Mouse (Mus musculus) neutrophil, adult 59 days (primary cell): ENCODE results near the gene Olfr1505. TPM values are rescaled to one million over a fixed set of nuclear protein-coding genes. Genes with fewer than 3 reads are reported as not detected.

ENCODE experiments used
- total RNA-seq, 2 experiments: library from RNA; stranded (reverse); gene quantifications; 1 replicate in 1 of 2; 2 replicates in 1 of 2; pipeline ENCODE4 v1.2.4; 2023

Olfr1505 gene
- total RNA-seq: not detected

DNA sequence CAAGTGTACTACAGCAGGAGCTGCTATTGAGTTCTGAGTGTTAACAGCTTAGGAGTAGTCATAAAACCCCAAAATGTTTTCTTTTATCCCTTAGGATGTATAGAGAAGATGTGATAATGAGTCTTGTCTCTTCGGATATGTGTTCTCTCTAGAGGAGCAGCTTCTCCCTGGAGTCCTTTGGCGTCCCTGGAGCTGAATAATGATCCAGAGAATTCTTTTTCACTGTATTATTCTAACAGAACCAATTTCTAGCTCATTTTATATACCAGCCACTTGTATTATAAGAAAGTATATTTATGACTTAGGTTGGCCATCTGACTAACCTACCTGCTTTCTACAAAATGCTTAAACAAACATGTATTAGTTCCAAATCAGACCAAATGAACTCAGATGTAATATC lies at the start of gene Olfr1505:
Gene Olfr1505, plus strand, starts transcription at position 301 of the 400 bp plus-strand sequence.

DNA sequence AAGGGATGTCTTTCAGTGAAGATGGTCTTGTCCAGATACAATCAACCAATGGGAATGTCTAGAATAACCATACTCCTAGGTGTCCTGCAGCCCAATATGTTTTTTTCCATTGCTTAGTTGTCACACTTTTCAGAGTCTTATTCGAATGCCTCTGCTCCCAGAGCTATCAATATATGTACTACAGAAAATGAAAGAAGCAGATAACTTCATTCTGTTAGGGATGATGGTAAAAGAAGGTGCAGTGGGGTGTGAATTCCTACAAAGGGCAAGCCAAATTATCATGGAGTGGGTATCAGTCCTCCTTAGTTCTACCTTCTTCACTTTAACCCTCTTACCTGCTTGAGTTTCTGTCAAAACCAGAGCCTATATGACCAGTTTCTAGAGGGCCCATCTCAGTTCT lies 15.5 kb upstream of the Olfr1505 start, which contains the start of gene Olfr1504:
Gene Olfr1504, minus strand, starts transcription at position 101 of the 400 bp plus-strand sequence.

Other genes with a start within 250 kb of the Olfr1505 start
- not detected for gene Olfr1491, start 216.3 kb upstream of the Olfr1505 start, total RNA-seq
- not detected for gene Olfr1493-ps1, start 190.3 kb upstream of the Olfr1505 start, total RNA-seq
- gene Olfr1494, start 173.8 kb upstream of the Olfr1505 start, total RNA-seq: not detected
- not detected for gene Olfr1495, start 148.9 kb upstream of the Olfr1505 start, total RNA-seq
- not detected for gene Olfr1496, start 135.7 kb upstream of the Olfr1505 start, total RNA-seq
- gene Olfr1497, start 115.3 kb upstream of the Olfr1505 start, total RNA-seq: not detected
- gene Olfr1499, start 94.1 kb upstream of the Olfr1505 start, total RNA-seq: not detected
- not detected for gene Olfr1500, start 83.0 kb upstream of the Olfr1505 start, total RNA-seq
- not detected for gene Olfr1501, start 62.8 kb upstream of the Olfr1505 start, total RNA-seq
- gene Olfr1502, start 51.7 kb upstream of the Olfr1505 start, total RNA-seq: not detected
- gene Olfr1504, start 15.6 kb upstream of the Olfr1505 start, total RNA-seq: not detected